Mouse (Mus musculus) liver, embryonic 14.5 days (tissue): ENCODE measurements around the gene Kif13a. TPM values are rescaled to one million over a fixed set of nuclear protein-coding genes. Genes with fewer than 3 reads are reported as not detected.

Experiments
- ATAC-seq: fragments of 200-750 bp; cut with Nextera tagmentation; 2 replicates; pipeline ENCODE4 v1.8.0; 2017; ENCODE audit warnings: moderate number of reproducible peaks, mild to moderate bottlenecking, moderate library complexity; ENCODE audit not compliant: insufficient read depth
- DNase-seq, 3 experiments: peaks; one replicate each; pipeline ENCODE4 v3.0.0-alpha.2; 2012 to 2013; ENCODE audit warnings: low read depth in 3 of 3, low spot score in 3 of 3
- H3K27ac ChIP-seq: fragments of 300-500 bp; sonication (generic); 2 replicates; pipeline ENCODE4 v1.5.1; 2014; ENCODE audit warnings: moderate library complexity, mild to moderate bottlenecking, control low read depth, inconsistent platforms
- H3K27me3 ChIP-seq: fragments of 300-500 bp; sonication (generic); 2 replicates; pipeline ENCODE4 v1.6.1; 2014; ENCODE audit warnings: mild to moderate bottlenecking, low read length, moderate library complexity; ENCODE audit not compliant: control insufficient read depth, insufficient read depth
- H3K36me3 ChIP-seq: fragments of 300-500 bp; sonication (generic); replicated peaks from 2 replicates; pipeline ENCODE4 v1.6.1; 2014; ENCODE audit warnings: low read depth; ENCODE audit not compliant: control insufficient read depth, insufficient read depth
- H3K4me1 ChIP-seq, 2 experiments: fragments of 200-500 bp in 1 of 2; fragments of 300-500 bp in 1 of 2; sonication (generic) in 1 of 2; replicated peaks; 2 replicates each; pipeline ENCODE4 v1.6.1; 2012 to 2014; ENCODE audit warnings: antibody characterized with exemption in 1 of 2, inconsistent platforms in 1 of 2, low read length in 1 of 2; ENCODE audit not compliant: control insufficient read depth in 2 of 2, insufficient read depth in 2 of 2
- H3K4me2 ChIP-seq: fragments of 300-500 bp; sonication (generic); 2 replicates; pipeline ENCODE4 v1.6.1; 2014; ENCODE audit warnings: low read depth, mild to moderate bottlenecking, control low read depth, moderate library complexity
- H3K4me3 ChIP-seq, 2 experiments: fragments of 200-500 bp in 1 of 2; fragments of 300-500 bp in 1 of 2; sonication (generic) in 1 of 2; 2 replicates each; pipeline ENCODE4 v1.5.1; 2012 to 2014; ENCODE audit warnings: low read depth in 2 of 2, low read length in 2 of 2, mild to moderate bottlenecking in 2 of 2, control low read depth in 1 of 2, inconsistent platforms in 1 of 2, moderate library complexity in 1 of 2; ENCODE audit not compliant: insufficient read depth in 1 of 2
- H3K9ac ChIP-seq: fragments of 300-500 bp; sonication (generic); replicated peaks from 2 replicates; pipeline ENCODE4 v1.6.1; 2014; ENCODE audit warnings: mild to moderate bottlenecking, control low read depth, moderate library complexity
- H3K9me3 ChIP-seq: fragments of 300-500 bp; sonication (generic); 2 replicates; pipeline ENCODE4 v1.6.1; 2016; ENCODE audit warnings: low read length, mixed read lengths; ENCODE audit not compliant: control insufficient read depth
- CTCF ChIP-seq: IDR thresholded peaks from 2 replicates; pipeline ENCODE4 v1.5.1; 2016; ENCODE audit warnings: antibody characterized with exemption, low read depth, control low read depth
- EP300 ChIP-seq: IDR thresholded peaks from 2 replicates; pipeline ENCODE4 v1.6.1; 2016; ENCODE audit warnings: antibody characterized with exemption, low read depth
- WGBS: fragments of 180-500 bp; shearing (Covaris S2); extraction: QIAGEN DNeasy Blood & Tissue Kit; methylation state at CpG from one replicate; pipeline ENCODE4 v1.1.7; 2014; ENCODE audit not compliant: insufficient replicate concordance; 5-methylcytosine and 5-hydroxymethylcytosine counted together
- polyA plus RNA-seq, 2 experiments: library from polyadenylated mRNA; depleted of rRNA in 1 of 2; stranded (reverse) in 1 of 2; unstranded in 1 of 2; fragments of >200 nt; fragmentation: Nextera tagmentation in 1 of 2; extraction: Ambion mirVana in 1 of 2; gene quantifications; 2 replicates each; pipeline versions ENCODE4 v1.2.1 to v1.2.3; 2012 to 2014

Kif13a gene
- polyA plus RNA-seq, 2 experiments = 2.1 to 3.1 TPM

DNA sequence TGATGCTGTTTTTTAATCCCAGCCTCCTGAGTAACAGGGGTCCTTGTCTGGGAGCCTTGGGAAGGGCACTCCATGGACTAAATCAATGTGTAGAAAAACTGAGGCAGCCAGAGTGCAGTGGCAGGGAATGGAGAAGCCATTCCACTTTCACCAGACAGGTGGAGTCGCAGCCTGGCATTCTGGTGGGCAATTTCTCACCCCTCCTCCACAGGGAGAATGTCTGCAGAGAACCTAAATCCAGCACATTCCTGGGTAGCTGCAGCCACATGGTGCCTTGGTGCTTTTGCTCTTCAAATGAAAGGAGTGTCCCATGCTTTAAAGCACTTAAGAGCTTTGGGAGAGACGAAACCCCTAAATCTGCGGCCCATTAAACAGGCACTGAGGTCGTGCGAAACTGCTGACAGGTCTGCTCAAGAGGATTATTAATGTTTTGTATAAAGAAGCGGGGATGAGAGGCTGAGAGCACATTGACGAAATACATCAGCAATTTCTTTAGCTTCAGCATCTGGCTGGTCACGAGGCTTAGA lies 110.4 kb downstream of the Kif13a start:
- Histone ChIP-seq H3K27ac (no peak overlapping the region), H3K4me3 (no peak overlapping the region), H3K9ac (no peak overlapping the region), H3K36me3 (no peaks in the 10 kb centered on the region), H3K4me2 (no peak overlapping the region), H3K4me1 (no peaks in the 10 kb centered on the region), H3K9me3 (no peaks in the 10 kb centered on the region), H3K27me3 (no peaks in the 10 kb centered on the region)
- TF ChIP-seq EP300 (no peak), CTCF (no peak)
- no peak for DNase-seq
- no peak for ATAC-seq
- 84% methylated on average over 8 of the region's 8 CpGs for WGBS

DNA sequence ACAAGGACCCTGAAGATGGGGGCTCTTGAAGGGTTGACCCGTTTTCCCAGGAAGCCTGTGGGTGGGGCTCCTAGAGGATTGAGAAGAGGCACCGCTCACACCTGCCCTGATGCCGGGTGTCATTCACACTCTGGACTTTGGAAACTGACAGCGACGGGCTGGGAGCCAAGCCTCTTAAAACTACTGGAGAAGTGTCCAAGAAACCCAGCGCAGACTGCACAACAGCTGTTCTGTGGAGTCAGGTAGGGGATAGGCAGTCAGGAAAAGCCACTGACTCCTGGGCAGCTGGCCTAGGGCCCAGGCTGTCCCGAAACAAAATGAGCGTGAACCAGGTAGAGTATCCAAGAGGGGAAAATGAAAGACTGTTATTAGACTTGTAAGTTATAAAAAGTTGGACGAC lies 111.3 kb downstream of the Kif13a start:
- Histone ChIP-seq H3K27me3 (no peaks in the 10 kb centered on the region), H3K4me3 (no peak overlapping the region), H3K36me3 (no peaks in the 10 kb centered on the region), H3K9me3 (no peaks in the 10 kb centered on the region), H3K4me2 (no peak overlapping the region), H3K4me1 (no peaks in the 10 kb centered on the region), H3K9ac (no peak overlapping the region), H3K27ac (no peak overlapping the region)
- WGBS = 81% methylated on average over 9 of the region's 9 CpGs
- ATAC-seq (no peak), DNase-seq (no peak)
- TF ChIP-seq EP300 = no peak
- no peak for TF ChIP-seq CTCF

DNA sequence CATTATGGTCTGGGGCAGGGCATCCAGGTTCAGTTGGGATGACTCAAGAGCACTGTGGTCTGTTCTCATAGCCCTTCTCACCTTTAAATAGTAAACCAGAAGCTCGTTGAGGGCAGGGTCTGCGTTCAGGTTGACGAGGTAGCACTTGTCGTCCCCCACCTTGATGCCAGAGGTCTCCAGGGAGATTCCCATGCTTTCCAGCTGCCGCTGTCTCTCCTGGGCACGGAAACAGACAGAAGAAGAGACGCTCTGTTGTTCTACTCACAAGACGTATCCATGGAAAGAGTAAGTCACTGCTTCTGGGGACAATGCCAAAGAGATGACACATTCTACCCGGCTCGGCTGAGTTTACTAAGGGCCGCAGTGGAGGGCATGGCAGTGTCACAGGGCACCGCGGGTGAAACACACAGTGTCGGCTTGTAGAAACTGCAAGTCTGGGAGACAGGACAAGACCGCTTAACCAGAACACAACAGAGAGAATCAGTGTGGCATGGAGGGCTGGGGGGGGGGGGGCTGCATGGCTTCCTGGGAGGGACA lies 117.0 kb downstream of the Kif13a start:
- no peak for DNase-seq
- WGBS = 79% methylated on average over 15 of the region's 15 CpGs

DNA sequence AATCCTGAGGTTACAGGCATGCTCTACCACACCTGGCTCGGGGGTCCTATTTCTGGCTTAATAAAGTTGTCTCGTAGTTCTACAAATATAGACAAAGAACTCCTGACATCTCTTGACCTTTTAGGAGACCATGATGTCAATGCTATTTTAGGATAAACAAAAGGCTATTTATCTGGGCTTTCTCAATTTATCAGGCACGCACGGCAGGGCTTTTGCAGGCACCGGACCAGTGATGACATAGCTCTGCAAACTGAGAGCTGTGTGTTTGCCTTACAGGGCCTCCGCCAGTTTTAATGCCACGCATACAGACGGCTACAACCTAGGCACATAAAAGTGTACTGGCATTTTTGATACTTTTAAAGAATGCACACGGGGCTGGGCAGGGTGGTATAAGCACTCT lies 118.0 kb downstream of the Kif13a start:
- no peak overlapping the region for H3K9ac ChIP-seq
- no peaks in the 10 kb centered on the region for H3K36me3 ChIP-seq
- H3K9me3 ChIP-seq = no peaks in the 10 kb centered on the region
- H3K27ac ChIP-seq = no peak overlapping the region
- H3K4me3 ChIP-seq = no peak overlapping the region
- no peaks in the 10 kb centered on the region for H3K4me1 ChIP-seq
- no peak overlapping the region for H3K4me2 ChIP-seq
- H3K27me3 ChIP-seq = no peaks in the 10 kb centered on the region
- ATAC-seq (no peak), DNase-seq (no peak)
- 74% methylated on average over 9 of the region's 9 CpGs for WGBS
- TF ChIP-seq EP300 = no peak
- no peak for TF ChIP-seq CTCF

More for the DNA sequence above, 117.0 kb downstream of the Kif13a start:
- H3K27me3 ChIP-seq = no peaks in the 10 kb centered on the region
- H3K9me3 ChIP-seq = no peaks in the 10 kb centered on the region
- H3K4me3 ChIP-seq = no peak overlapping the region
- no peak overlapping the region for H3K27ac ChIP-seq
- H3K36me3 ChIP-seq = no peaks in the 10 kb centered on the region
- no peaks in the 10 kb centered on the region for H3K4me1 ChIP-seq
- H3K4me2 ChIP-seq = no peak overlapping the region
- TF ChIP-seq EP300 = no peak
- no peak for TF ChIP-seq CTCF
- H3K9ac ChIP-seq = no peak overlapping the region
- ATAC-seq = no peak

DNA sequence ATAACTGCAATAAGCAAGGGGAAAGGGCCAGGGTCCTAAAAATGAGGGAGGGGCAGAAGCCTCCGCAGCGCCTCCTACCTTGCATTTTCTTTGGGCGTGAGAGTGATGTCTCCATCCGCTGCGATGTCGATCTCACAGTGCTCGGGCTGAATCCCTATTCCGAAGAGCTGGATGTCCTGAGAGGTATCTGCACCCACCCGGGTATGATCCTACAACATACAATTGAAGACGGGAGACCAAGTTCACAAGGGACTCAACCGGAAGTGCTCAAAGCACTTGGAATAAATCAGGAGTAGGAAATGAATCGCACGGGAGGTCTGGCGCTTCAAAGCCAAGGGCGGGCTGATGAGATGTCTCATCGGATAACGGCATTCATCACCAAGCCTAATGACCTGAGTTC lies 119.1 kb downstream of the Kif13a start:
- no peaks in the 10 kb centered on the region for H3K4me1 ChIP-seq

More for the DNA sequence above, 119.1 kb downstream of the Kif13a start:
- no peak overlapping the region for H3K4me2 ChIP-seq
- no peak for TF ChIP-seq CTCF
- no peak for TF ChIP-seq EP300
- H3K9me3 ChIP-seq = no peaks in the 10 kb centered on the region
- no peak overlapping the region for H3K27ac ChIP-seq
- 89% methylated on average over 17 of the region's 17 CpGs for WGBS
- no peaks in the 10 kb centered on the region for H3K27me3 ChIP-seq
- no peaks in the 10 kb centered on the region for H3K36me3 ChIP-seq
- ATAC-seq (no peak), DNase-seq (no peak)
- no peak overlapping the region for H3K4me3 ChIP-seq
- no peak overlapping the region for H3K9ac ChIP-seq
